Mouse (Mus musculus) hematopoietic stem cell, adult 5-6 weeks (primary cell): ENCODE data around the gene Grhpr. TPM values are rescaled to one million over a fixed set of nuclear protein-coding genes. Genes with fewer than 3 reads are reported as not detected.
"Not testable (repeated sequence)": the region's sequence is repeated elsewhere in the genome, so short reads cannot be mapped to it uniquely, and the experiment has no call there.

Experiments used
- ATAC-seq, 2 experiments: fragments of 125-278 bp in 1 of 2; replicated peaks in 1 of 2; 2 replicates each; pipeline ENCODE4 v1.8.0; 2016 to 2017; ENCODE audit warnings: inconsistent platforms in 2 of 2, mild to moderate bottlenecking in 2 of 2, moderate number of reproducible peaks in 2 of 2, low read depth in 1 of 2, moderate TSS enrichment in 1 of 2; ENCODE audit not compliant: low FRiP score in 2 of 2, poor library complexity in 2 of 2, severe bottlenecking in 2 of 2, insufficient read depth in 1 of 2, low TSS enrichment in 1 of 2
- total RNA-seq: library from RNA; stranded (forward); fragments of 172-1452, 232-1000 nt; gene quantifications from 2 replicates; pipeline ENCODE4 v1.2.3, GENCODE M21; 2017

Gene Grhpr
- total RNA-seq, 1 experiment from 2014 or later, result 16.8 TPM

DNA sequence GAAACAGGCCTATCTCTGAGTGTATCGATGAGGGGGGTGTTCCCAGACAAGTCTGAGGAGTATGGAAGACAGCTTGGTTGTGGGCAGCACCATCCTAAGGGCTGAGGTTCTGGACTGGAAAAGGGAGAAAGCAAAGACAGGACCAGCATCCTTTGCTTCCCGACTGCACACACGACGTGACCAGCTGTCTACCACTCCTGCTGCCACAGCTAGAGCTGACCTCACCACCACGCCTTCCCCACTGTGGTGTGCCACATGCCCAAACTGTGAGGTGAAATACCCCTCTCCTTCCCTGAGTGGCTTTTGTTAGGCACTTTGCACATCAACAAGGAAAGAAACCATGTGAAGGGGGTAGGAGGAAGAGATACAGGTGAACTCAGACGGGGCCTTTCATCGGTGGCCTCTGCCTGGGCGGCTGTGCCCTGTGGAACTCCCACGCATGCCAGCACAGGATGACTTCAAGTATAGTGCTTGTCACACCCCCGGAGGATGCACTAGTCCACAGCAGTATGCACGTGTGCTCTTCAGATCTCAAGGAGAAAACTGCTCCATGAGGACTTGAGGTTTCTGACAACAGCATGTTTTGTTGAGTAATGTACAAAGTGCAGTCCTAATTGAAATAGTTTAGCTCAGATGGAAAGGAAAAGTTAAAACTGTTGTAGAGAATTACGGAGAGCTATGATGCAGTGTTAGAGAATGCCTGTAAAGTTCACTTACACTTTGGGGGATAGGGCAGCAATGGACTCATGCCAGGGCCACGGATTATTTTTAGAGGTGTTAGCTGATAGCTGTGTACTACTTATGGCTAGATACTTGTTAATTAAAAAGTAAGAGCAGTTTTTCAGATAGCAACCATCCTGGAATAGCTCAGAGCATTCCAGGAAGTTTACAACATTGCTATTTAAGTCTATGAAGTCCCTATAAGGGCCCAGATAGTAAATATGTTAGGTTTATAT, 56.5 kb downstream of the Grhpr start:
- no peak for ATAC-seq

DNA sequence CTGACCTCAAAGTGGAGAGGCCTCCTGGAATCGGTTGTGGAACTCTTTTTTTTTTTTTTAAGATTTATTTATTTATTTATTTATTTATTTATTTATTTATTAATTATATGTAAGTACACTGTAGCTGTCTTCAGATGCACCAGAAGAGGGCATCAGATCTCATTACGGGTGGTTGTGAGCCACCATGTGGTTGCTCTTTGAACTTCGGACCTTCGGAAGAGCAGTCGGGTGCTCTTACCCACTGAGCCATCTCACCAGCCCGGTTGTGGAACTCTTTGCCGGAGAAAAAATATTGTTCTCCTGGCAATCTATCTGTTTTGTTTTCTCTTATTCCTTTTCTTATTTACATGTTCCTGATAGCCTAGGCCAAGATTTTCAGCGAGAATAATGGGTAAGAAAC, 57.7 kb downstream of the Grhpr start:
- not testable (repeated sequence) for ATAC-seq

- ATAC-seq, result not testable (repeated sequence)
Measured at GRCm38 (mm10) chr4:45039546-45039945, 58.4 kb downstream of the Grhpr start.

Other genes starting within 250 kb of the Grhpr start
- gene Zcchc7, start 225.5 kb upstream of the Grhpr start, total RNA-seq, result 145 and 223 TPM in 2 replicates
- 12.5 and 13.6 TPM in 2 replicates for gene Zbtb5, start 31.0 kb downstream of the Grhpr start, total RNA-seq
- gene Polr1e, start 37.2 kb downstream of the Grhpr start, total RNA-seq, result 46.3 and 52.5 TPM in 2 replicates
- gene Fbxo10, start 103.2 kb downstream of the Grhpr start, total RNA-seq, result 5.2 and 7.8 TPM in 2 replicates
- gene Tomm5, start 126.7 kb downstream of the Grhpr start, total RNA-seq, result 132 and 175 TPM in 2 replicates
- gene Frmpd1, start 203.5 kb downstream of the Grhpr start, total RNA-seq, result not detected in 2 replicates